Mouse (Mus musculus): ENCODE measurements at regions not wholly inside any gene's neighbourhood (a gene's known extent, or its start where the extent isn't known, plus 50 kb on each side); places are given as distances from the start of the nearest gene placed in this dataset.

DNA sequence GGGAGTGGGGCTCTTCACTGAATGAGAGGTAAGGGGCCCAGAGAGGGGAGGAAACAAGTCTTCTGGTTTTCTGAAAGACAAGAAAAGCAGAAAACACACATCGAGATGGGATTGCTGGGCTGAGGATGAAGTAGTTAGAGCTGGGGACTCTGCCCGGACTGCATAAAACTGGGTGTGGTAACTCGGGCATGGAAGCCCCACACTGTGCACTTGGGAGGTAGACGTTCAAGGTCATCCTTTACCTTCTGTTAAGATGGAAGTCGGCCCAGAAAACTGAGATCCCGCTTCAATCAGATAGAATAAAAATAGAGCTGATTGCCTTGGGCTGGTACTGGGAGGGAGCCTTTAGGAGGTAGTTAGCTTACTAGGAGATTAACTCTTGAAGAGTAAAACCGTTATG, 107.2 kb downstream of the Rassf10 start:
- DNase-seq: no peak

DNA sequence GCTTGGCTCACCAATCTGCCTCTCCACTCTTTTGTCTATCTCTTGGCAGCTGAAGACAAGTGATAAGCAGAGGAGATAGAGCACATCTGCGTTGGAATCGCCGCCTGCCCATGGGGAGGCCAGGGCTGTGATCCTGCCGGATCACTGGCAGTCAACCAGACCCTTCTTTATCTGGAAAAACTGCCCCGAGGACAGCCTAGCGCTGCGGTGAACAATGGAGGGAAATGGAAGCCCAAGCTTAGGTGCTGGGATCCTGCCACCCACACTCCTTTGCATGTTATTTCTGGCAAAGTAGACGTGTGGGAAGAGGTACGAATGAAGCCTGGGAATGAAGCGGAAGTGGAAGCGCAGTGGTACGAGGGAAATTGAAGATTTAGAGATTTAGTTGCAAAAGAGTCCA, 112.8 kb downstream of the Rassf10 start:
- DNase-seq: no peak

DNA sequence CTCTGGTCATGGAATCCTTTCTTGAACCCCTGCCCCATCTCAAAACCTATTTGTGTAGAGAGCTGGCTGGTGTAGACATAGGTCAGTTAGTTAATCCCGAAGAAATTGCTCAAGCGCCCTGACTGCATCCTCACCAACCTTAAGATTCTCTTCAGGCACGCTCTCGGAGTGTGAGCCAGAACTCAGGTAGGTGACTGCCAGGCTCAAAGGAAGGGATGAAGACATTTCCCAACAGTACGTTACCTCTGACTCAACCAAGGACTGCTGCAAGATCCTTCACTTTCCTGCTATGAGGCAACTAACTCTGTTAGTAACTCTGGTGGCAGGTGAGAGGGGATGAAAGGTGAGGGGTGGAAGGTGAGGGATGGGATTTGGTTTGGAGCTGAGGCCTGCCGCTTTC, 114.5 kb downstream of the Rassf10 start:
- no peak for DNase-seq

GRCm38 (mm10) chr7:113069336-113069924, 115.7 kb downstream of the Rassf10 start:
- DNase-seq: no peak

- no peak for DNase-seq
Measured at GRCm38 (mm10) chr7:113071418-113071817, 117.7 kb downstream of the Rassf10 start.

DNA sequence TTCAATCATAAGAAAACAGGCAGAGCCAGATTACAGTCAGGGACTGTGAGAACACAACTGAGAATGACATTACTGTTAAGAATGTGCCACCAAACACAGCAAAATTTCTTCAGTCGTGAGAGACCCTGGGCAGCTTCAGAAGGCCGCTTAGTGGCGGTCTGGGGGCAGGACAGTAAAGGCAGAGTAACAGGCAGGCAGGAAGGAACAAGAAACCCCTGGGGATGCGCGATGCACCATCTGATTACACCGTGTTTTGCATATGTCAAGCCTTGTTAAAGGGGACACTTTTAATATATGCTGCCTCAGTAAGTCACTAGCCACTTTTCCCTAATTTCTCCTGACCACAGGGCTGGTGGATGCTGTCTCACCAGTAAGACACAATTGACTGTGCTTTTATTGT, 120.0 kb downstream of the Rassf10 start:
- no peak for DNase-seq

GRCm38 (mm10) chr7:113075371-113075770, 121.6 kb downstream of the Rassf10 start:
- no peak for DNase-seq

GRCm38 (mm10) chr7:113076243-113076642, 122.5 kb downstream of the Rassf10 start:
- DNase-seq: no peak

DNA sequence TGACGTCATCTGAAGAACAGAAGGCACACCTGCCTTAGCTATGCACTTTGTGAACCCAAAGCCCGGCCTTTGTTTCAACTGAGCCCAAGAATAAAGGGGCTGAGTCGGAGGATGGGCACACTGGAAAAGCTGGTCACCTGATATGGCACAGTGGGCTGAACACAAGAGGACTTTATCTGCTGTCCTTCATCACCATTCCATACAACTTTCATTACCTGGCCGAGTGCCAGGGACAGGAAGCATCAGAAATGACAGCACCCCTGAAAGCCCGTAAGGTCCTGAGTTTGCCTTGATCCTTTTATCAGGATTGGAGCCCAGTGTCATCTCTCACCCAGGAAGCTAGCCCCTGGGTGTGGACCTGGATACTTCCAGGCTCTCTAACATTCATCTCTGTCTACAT, 126.1 kb upstream of the Arntl start:
- DNase-seq: no peak

DNA sequence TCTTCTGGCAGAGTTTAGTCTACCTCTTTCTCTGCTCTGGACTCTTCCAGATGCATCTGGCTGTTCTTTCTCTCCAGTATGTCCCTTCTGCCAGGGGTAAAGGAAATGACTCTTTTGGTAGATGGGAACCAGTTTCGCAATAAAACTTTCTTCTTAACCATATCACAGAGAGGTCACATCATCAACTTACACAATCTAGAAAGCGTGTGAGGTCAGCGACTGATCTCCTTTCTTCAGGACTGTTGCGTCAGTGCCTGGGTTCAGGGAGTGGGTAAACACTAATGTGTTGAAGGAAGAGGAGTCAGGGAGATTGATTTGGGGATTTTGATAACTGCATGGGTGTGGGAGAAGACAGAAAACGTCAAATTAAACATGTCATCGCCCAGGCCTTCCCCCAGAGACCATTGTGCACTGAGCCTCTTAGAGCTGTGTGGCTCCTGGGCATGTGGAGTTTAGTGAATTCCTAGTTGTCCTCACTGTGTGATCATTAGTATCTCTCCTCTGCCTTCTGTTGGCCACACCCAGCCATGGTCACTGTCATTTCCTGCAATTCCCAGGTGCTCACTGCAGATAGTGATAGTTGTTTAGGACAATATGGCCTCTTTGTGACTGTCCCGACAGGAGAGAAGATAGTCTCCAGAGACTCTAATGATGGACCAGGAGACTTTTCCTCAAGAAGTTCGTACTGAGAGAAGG, 122.2 kb upstream of the Arntl start:
- no peak for DNase-seq

DNA sequence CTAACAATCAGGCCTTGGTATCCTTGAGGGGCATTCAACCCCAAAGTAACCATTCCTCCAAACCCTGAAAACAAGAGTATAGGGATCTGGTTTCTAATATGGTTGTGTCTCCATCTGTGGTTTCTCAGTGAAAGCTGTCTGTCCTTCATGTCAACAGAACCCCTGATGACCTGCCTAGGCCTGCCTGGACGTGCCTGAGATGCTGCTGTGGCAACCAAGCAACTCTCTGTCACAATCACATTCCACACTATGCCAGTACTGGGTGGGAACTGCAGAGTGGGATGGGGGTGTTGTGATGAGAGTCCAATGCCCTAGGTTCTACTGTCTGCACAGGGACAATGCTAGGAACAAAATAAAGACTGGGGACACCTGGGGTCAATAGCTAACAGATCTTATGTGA, 121.1 kb upstream of the Arntl start:
- DNase-seq: no peak

- no peak for DNase-seq
Measured at GRCm38 (mm10) chr7:113087646-113088045, 119.6 kb upstream of the Arntl start.

GRCm38 (mm10) chr7:113089044-113089443, 118.2 kb upstream of the Arntl start:
- DNase-seq: no peak

DNA sequence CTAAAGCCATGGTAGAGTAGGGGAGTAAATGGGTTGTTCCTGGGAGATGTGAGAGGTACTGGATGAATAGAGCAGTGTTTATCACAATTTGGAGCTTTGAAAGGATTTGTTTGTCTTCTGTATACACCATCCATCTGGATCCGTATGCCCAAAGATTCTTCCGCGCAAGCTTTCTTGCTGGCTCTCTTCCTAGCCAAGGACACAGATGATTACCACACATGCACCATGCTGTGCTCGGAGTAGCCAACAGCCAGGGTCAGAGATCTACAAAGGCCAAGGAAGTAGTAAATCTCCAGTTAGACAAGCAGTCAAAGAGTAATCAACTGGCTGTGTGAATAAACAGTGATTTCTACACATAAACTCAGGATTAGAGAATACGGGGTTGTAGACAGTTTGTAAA, 113.3 kb upstream of the Arntl start:
- no peak for DNase-seq

- no peak for DNase-seq
Measured at GRCm38 (mm10) chr7:113095092-113095491, 112.2 kb upstream of the Arntl start.

- DNase-seq: no peak
Measured at GRCm38 (mm10) chr7:113104265-113104664, 103.0 kb upstream of the Arntl start.

GRCm38 (mm10) chr7:113105359-113105758, 101.9 kb upstream of the Arntl start:
- no peak for DNase-seq

DNA sequence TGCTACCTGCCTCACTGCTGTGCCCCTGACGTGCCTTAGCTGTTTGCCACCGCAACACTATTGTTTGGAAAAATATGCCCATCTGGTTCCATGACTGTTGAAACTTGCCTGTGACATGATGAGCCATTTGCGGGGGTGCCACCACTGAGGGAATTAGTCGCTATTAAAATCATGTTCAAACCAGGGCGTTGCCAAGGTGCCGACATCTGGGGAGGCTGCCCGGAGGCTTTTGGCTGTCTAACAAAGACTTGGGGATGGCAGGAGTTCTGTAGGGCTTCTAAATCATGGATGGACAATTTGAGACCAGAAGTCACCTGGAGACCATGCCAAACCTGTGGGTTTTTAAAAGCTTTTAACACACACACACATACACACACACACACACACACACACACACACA, 100.5 kb upstream of the Arntl start:
- DNase-seq: no peak

GRCm38 (mm10) chr7:113107965-113108364, 99.3 kb upstream of the Arntl start:
- DNase-seq: no peak

DNA sequence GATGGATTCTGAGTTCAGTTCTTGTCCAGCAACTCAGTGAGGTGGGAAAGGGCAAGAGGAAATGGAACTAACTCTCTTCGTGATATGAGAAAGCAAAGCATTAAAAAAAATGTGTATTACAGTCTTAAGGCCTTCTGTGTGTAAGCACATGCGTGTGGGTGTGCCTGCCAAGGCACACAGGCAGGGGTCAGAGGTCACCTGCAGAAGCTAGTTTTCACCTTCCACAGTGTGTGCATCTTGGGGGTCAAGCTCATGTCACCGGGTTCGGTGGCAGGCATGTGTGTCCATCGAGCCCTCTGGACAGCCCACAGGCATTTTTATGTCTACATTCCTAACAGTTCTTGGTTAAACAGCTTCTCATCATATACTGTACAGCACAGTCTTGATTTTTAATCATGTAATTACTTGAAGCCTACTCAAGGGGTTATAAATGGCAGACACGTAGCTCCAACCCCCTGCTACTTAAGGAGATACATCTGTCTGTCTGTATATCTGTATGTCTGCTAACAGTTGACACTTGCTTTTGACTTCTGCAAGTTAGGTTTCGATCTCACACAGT, 98.7 kb upstream of the Arntl start:
- DNase-seq: no peak

- DNase-seq: no peak
Measured at GRCm38 (mm10) chr7:113109481-113109880, 97.8 kb upstream of the Arntl start.

GRCm38 (mm10) chr7:113110867-113111508, 96.3 kb upstream of the Arntl start:
- no peak for DNase-seq

DNA sequence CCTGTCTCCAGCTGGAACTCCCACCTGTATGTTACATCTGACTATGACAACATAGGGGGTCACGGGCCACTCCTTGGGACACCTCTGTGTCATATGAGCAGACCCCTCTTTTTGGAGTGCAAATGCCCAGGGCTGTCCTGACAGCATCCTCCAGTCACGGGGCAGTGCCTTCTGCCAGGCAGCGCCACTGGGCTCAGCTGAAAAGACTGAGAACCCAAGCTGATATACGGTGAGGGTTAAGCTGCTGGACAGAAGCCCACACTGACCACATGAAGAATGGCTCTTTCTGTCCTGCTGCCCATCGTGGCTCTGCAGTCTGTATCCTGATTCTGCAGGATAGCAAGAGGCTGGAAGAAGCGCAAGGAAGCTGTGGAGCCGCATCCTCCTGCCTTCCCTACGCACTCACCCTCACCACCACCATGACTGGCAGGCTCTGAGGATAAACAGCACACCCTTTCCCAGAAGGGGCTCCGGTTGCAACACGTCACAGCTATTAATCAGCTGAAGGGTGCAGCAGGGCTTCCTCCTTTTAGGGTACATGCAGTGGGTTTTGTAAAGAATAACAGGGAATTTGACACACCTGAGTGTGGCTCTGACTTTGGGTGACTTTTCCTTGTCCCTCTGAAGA, 93.9 kb upstream of the Arntl start:
- no peak for DNase-seq

GRCm38 (mm10) chr7:113117599-113117998, 89.7 kb upstream of the Arntl start:
- no peak for DNase-seq
